Mouse (Mus musculus) hindbrain, postnatal 0 days (tissue): ENCODE measurements around the gene Erp29. TPM values are rescaled to one million over a fixed set of nuclear protein-coding genes. Genes with fewer than 3 reads are reported as not detected.
"Not testable (repeated sequence)": the region's sequence is repeated elsewhere in the genome, so short reads cannot be mapped to it uniquely, and the experiment has no call there.

Experiments
- ATAC-seq: fragments of 200-750 bp; cut with Nextera tagmentation; 2 replicates; pipeline ENCODE4 v1.8.0; 2017; ENCODE audit warnings: mild to moderate bottlenecking, moderate TSS enrichment, moderate library complexity
- DNase-seq: peaks from one replicate; pipeline ENCODE4 v3.0.0-alpha.2; 2015; ENCODE audit warnings: low spot score
- H3K27ac ChIP-seq: fragments of 300-500 bp; sonication (generic); 2 replicates; pipeline ENCODE4 v1.5.1; 2014; ENCODE audit warnings: mild to moderate bottlenecking
- H3K27me3 ChIP-seq: fragments of 300-500 bp; sonication (generic); 2 replicates; pipeline ENCODE4 v1.6.1; 2014; ENCODE audit warnings: low read length, mixed read lengths; ENCODE audit not compliant: insufficient read depth
- H3K36me3 ChIP-seq: fragments of 300-500 bp; sonication (generic); 2 replicates; pipeline ENCODE4 v1.6.1; 2014; ENCODE audit warnings: low read length, mixed read lengths; ENCODE audit not compliant: insufficient read depth
- H3K4me1 ChIP-seq: fragments of 300-500 bp; sonication (generic); 2 replicates; pipeline ENCODE4 v1.6.1; 2014; ENCODE audit warnings: antibody characterized with exemption, low read length, mixed read lengths; ENCODE audit not compliant: insufficient read depth
- H3K4me2 ChIP-seq: fragments of 300-500 bp; sonication (generic); 2 replicates; pipeline ENCODE4 v1.6.1; 2014; ENCODE audit warnings: low read depth, mild to moderate bottlenecking, low read length, moderate library complexity, mixed read lengths
- H3K4me3 ChIP-seq: fragments of 300-500 bp; sonication (generic); 2 replicates; pipeline ENCODE4 v1.5.1; 2014; ENCODE audit warnings: low read length
- H3K9ac ChIP-seq: fragments of 300-500 bp; sonication (generic); replicated peaks from 2 replicates; pipeline ENCODE4 v1.6.1; 2014; ENCODE audit warnings: mild to moderate bottlenecking, low read length, moderate library complexity, mixed read lengths
- H3K9me3 ChIP-seq: fragments of 300-500 bp; sonication (generic); 2 replicates; pipeline ENCODE4 v1.6.1; 2016; ENCODE audit warnings: low read length, mixed read lengths
- CTCF ChIP-seq: IDR thresholded peaks from 2 replicates; pipeline ENCODE4 v1.5.1; 2016; ENCODE audit warnings: antibody characterized with exemption, control low read depth, low read depth
- WGBS: fragments of 180-500 bp; shearing (Covaris S2); extraction: QIAGEN DNeasy Blood & Tissue Kit; methylation state at CpG from one replicate; pipeline ENCODE4 v1.1.7; 2014; 5-methylcytosine and 5-hydroxymethylcytosine counted together
- polyA plus RNA-seq: library from polyadenylated mRNA; unstranded; fragments of >200 nt; fragmentation: Nextera tagmentation; extraction: Ambion mirVana; gene quantifications from 2 replicates; pipeline ENCODE4 v1.2.1, GENCODE M21; 2015
- total RNA-seq: library from RNA; depleted of rRNA; stranded (reverse); fragments of >200 nt; gene quantifications from 2 replicates; pipeline ENCODE4 v1.2.3, GENCODE M21; 2014; rRNA removed

Erp29 gene
- total RNA-seq (37.1 and 55.9 TPM in 2 replicates), polyA plus RNA-seq (192 and 196 TPM in 2 replicates)

DNA sequence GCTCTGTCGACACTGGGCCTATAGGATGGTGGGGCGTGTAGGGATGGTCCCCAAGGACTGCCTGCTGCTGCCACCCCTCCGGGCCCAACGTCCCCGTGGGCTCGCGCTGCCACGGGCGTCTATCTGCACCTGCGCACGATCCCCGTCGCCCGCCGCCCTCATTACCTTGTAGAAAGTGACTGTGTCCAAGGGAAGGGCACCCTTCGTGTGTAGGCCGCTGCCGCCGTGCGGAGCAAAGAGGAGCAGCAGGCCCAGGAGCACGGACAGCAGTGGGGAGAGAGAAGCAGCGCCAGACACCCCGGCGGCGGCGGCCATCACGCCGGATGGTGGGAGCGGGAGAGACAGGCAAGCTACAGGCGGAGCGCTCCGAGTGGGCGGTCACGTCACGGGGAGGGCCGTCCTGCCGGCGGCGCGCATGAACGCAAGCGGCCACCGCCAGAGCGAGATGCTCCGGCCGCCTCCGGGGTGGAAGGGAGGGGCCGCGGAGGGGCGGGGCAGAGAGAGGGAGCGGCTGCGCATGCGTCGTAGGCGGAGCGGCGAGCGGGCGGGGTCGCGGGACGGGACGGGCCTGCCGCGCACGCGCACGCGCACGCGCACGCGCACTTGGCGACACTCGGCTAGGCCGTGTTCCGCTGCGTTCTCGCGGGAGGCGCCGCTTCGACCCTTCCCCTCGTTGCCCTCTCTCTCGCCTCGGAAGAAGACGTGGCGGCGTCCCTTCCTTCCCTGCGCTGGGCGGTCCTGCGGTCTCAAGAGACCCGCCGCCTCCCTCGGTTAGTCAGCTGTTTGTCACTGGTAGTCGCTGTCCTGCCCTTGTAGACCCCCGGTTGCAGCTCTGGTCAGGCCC lies at the start of gene Erp29:
TSS of gene Erp29 (minus strand) at position 481 of the 844 bp plus-strand sequence.
- peaks cover 20% of the 10 kb centered on the region for H3K36me3 ChIP-seq
- peak within 1 kb of the TSS; percentile 98 for H3K27ac ChIP-seq
- TF ChIP-seq CTCF, result peak; percentile 43
- H3K27me3 ChIP-seq, result no peaks in the 10 kb centered on the region
- H3K4me1 ChIP-seq, result peaks cover 11% of the 10 kb centered on the region
- peak; percentile 95 for ATAC-seq
- H3K9me3 ChIP-seq, result no peaks in the 10 kb centered on the region
- H3K9ac ChIP-seq, result peak within 1 kb of the TSS; percentile 87
- peak within 1 kb of the TSS; percentile 82 for H3K4me2 ChIP-seq
- peak; percentile 98 for DNase-seq
- H3K4me3 ChIP-seq, result peak within 1 kb of the TSS; percentile 72
- 3% methylated on average over 71 of the region's 97 CpGs for WGBS

DNA sequence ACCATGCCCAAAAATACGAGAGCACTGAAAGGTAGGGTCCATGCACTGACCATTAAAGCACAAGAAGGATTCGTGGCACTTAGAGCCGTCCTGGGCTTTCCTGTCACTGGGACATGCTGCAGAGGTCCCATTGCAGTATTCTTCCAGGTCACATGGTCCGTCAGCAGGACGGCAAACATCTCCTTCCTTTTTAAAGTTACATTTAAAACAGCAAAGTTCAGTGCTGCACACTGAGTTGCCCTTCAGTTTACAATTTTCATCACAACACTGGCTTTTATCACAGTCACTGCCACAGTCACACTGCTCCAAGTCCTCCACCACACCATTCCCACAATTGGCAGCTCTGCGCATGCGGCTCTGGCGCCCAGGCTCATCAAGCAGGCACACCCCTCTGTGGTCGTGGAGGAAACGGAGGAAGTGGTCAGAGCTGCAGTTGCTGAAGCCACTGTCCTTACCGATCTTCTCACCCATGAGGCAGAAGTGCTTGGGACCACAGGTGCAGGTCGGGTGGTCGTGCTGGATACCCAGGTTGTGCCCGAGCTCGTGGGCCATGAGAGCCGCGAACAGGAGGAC lies 49.2 kb upstream of the Erp29 start:
- not testable (repeated sequence) for H3K9ac ChIP-seq, H3K27ac ChIP-seq, H3K36me3 ChIP-seq, H3K27me3 ChIP-seq, H3K4me1 ChIP-seq, ATAC-seq, H3K4me3 ChIP-seq, H3K4me2 ChIP-seq, H3K9me3 ChIP-seq, DNase-seq
- WGBS, result 76% methylated on average over 10 of the region's 17 CpGs

GRCm38 (mm10) chr5:121500719-121501118 lies 48.4 kb upstream of the Erp29 start:
- H3K4me3 ChIP-seq, result no peak overlapping the region
- TF ChIP-seq CTCF, result no peak
- H3K27ac ChIP-seq, result no peak overlapping the region
- no peak overlapping the region for H3K9ac ChIP-seq
- no peaks in the 10 kb centered on the region for H3K36me3 ChIP-seq
- no peak overlapping the region for H3K4me2 ChIP-seq
- ATAC-seq (no peak), DNase-seq (no peak)
- no peaks in the 10 kb centered on the region for H3K4me1 ChIP-seq
- H3K27me3 ChIP-seq, result no peaks in the 10 kb centered on the region
- 72% methylated on average over 7 of the region's 7 CpGs for WGBS
- no peaks in the 10 kb centered on the region for H3K9me3 ChIP-seq

GRCm38 (mm10) chr5:121493305-121493704 lies 41.0 kb upstream of the Erp29 start:
- Histone ChIP-seq H3K4me1 (no peaks in the 10 kb centered on the region), H3K27ac (no peak overlapping the region), H3K27me3 (no peaks in the 10 kb centered on the region), H3K4me2 (no peak overlapping the region), H3K36me3 (no peaks in the 10 kb centered on the region), H3K9ac (no peak overlapping the region), H3K4me3 (no peak overlapping the region), H3K9me3 (no peaks in the 10 kb centered on the region)
- ATAC-seq (no peak), DNase-seq (no peak)
- WGBS, result 78% methylated on average over 8 of the region's 8 CpGs
- no peak for TF ChIP-seq CTCF

GRCm38 (mm10) chr5:121484801-121485200 lies 32.5 kb upstream of the Erp29 start:
- ATAC-seq (no peak), DNase-seq (no peak)
- Histone ChIP-seq H3K9me3 (no peaks in the 10 kb centered on the region), H3K9ac (no peak overlapping the region), H3K4me1 (no peaks in the 10 kb centered on the region), H3K27me3 (no peaks in the 10 kb centered on the region), H3K4me2 (no peak overlapping the region), H3K4me3 (no peak overlapping the region), H3K36me3 (no peaks in the 10 kb centered on the region), H3K27ac (no peak overlapping the region)
- TF ChIP-seq CTCF, result no peak
- 81% methylated on average over 5 of the region's 5 CpGs for WGBS

DNA sequence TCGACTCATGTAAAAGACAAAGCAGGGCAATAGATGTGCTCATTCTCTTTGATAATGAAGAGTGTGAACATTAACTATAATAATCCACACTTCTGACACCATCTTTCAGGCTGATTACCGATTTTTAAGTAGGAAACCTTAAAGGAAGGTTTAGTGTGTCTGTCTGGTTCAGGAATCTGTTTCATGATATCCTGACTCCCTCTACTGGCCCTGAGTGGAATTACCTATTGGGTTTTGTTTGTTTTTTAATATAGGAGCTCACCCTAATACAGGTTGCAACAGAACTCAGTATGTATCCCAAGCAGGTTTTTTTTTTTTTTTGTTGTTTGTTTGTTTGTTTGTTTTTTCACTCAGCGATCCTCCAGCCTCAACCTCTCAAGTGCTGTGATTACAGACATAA lies 25.4 kb upstream of the Erp29 start:
- 30% methylated on average over 3 of the region's 3 CpGs for WGBS
- Histone ChIP-seq H3K9me3 (no peaks in the 10 kb centered on the region), H3K27me3 (no peaks in the 10 kb centered on the region), H3K36me3 (no peaks in the 10 kb centered on the region), H3K4me3 (no peak overlapping the region), H3K4me2 (no peak overlapping the region), H3K4me1 (no peaks in the 10 kb centered on the region), H3K9ac (no peak overlapping the region), H3K27ac (no peak overlapping the region)
- ATAC-seq (peak; percentile 47; the same call in 1 of the 2 replicates), DNase-seq (peak; percentile 89)
- TF ChIP-seq CTCF, result peak; percentile 80

DNA sequence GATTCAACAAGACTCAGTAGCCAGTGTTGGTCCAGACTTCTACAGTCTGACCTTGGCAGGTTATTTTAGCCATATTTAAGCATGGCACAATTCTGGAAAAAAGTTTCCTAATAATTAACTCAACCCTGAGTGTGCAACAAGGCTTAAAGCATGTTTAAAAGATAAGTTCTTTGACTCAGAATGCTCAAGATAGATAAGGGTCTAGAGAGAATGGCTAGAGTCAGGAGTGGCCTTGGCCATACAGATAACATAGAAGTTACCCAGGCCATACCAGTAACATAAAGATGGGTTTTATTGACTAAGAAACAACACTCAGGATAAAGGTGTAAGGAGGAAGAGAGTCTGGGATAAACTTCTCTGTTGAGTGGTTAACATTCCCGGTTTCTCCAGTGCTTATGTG lies 23.7 kb upstream of the Erp29 start:
- Histone ChIP-seq H3K27me3 (no peaks in the 10 kb centered on the region), H3K27ac (no peak overlapping the region), H3K4me2 (no peak overlapping the region), H3K4me1 (no peaks in the 10 kb centered on the region), H3K4me3 (no peak overlapping the region), H3K9me3 (no peaks in the 10 kb centered on the region), H3K36me3 (no peaks in the 10 kb centered on the region), H3K9ac (no peak overlapping the region)
- ATAC-seq (no peak), DNase-seq (no peak)
- no peak for TF ChIP-seq CTCF
- 86% methylated on average over 1 of the region's 1 CpGs for WGBS
